Mouse (Mus musculus): Measurements from ENCODE around the gene Fbxl19. TPM values are rescaled to one million over a fixed set of nuclear protein-coding genes. Genes with fewer than 3 reads are reported as not detected.
A peak's percentile ranks its signal among the peaks of the same experiment; 100 is the strongest.

Gene Fbxl19
- total RNA-seq, 2 experiments from 2014 or later = 12.2 to 14.2 TPM

GRCm38 (mm10) chr7:127797076-127797845 is 52.9 kb downstream of the Fbxl19 start:
- no peak for ATAC-seq (replicated peaks; ENCODE audit: low FRiP score, low TSS enrichment, poor library complexity, severe bottlenecking)

- no peak for ATAC-seq (replicated peaks; ENCODE audit: low FRiP score, low TSS enrichment, poor library complexity, severe bottlenecking)
Measured at GRCm38 (mm10) chr7:127798591-127798990, 54.2 kb downstream of the Fbxl19 start.

- ATAC-seq (replicated peaks; ENCODE audit: low FRiP score, low TSS enrichment, poor library complexity, severe bottlenecking) = no peak
Measured at GRCm38 (mm10) chr7:127799211-127799610, 54.9 kb downstream of the Fbxl19 start.

- no peak for ATAC-seq (replicated peaks; ENCODE audit: low FRiP score, low TSS enrichment, poor library complexity, severe bottlenecking)
Measured at GRCm38 (mm10) chr7:127799738-127800137, 55.4 kb downstream of the Fbxl19 start.

GRCm38 (mm10) chr7:127800435-127801009 is 56.2 kb downstream of the Fbxl19 start, which contains the start of gene Hsd3b7:
TSS of gene Hsd3b7 (plus strand) at chr7:127800604.
- peak; percentile 45 for ATAC-seq (replicated peaks; ENCODE audit: low FRiP score, low TSS enrichment, poor library complexity, severe bottlenecking)

- ATAC-seq (replicated peaks; ENCODE audit: low FRiP score, low TSS enrichment, poor library complexity, severe bottlenecking) = no peak
Measured at GRCm38 (mm10) chr7:127801010-127801621, 56.8 kb downstream of the Fbxl19 start.

- ATAC-seq (replicated peaks; ENCODE audit: low FRiP score, low TSS enrichment, poor library complexity, severe bottlenecking) = no peak
Measured at GRCm38 (mm10) chr7:127802313-127802712, 58.0 kb downstream of the Fbxl19 start.

- no peak for ATAC-seq (replicated peaks; ENCODE audit: low FRiP score, low TSS enrichment, poor library complexity, severe bottlenecking)
Measured at GRCm38 (mm10) chr7:127808821-127809220, 64.5 kb downstream of the Fbxl19 start.

- no peak for ATAC-seq (replicated peaks; ENCODE audit: low FRiP score, low TSS enrichment, poor library complexity, severe bottlenecking)
Measured at GRCm38 (mm10) chr7:127809846-127810245, 65.5 kb downstream of the Fbxl19 start.

GRCm38 (mm10) chr7:127810650-127811049 is 66.3 kb downstream of the Fbxl19 start:
- no peak for ATAC-seq (replicated peaks; ENCODE audit: low FRiP score, low TSS enrichment, poor library complexity, severe bottlenecking)

GRCm38 (mm10) chr7:127811240-127811639 is 66.9 kb downstream of the Fbxl19 start:
- ATAC-seq (replicated peaks; ENCODE audit: low FRiP score, low TSS enrichment, poor library complexity, severe bottlenecking) = no peak

GRCm38 (mm10) chr7:127812292-127812691 is 67.9 kb downstream of the Fbxl19 start:
- no peak for ATAC-seq (replicated peaks; ENCODE audit: low FRiP score, low TSS enrichment, poor library complexity, severe bottlenecking)

GRCm38 (mm10) chr7:127813821-127814220 is 69.5 kb downstream of the Fbxl19 start:
- ATAC-seq (replicated peaks; ENCODE audit: low FRiP score, low TSS enrichment, poor library complexity, severe bottlenecking) = no peak

GRCm38 (mm10) chr7:127814241-127814921 is 70.0 kb downstream of the Fbxl19 start:
- no peak for ATAC-seq (replicated peaks; ENCODE audit: low FRiP score, low TSS enrichment, poor library complexity, severe bottlenecking)

GRCm38 (mm10) chr7:127815116-127815665 is 70.8 kb downstream of the Fbxl19 start:
- ATAC-seq (replicated peaks; ENCODE audit: low FRiP score, low TSS enrichment, poor library complexity, severe bottlenecking) = no peak

GRCm38 (mm10) chr7:127815954-127816821 is 71.8 kb downstream of the Fbxl19 start:
- peak; percentile 85 for ATAC-seq (replicated peaks; ENCODE audit: low FRiP score, low TSS enrichment, poor library complexity, severe bottlenecking)

- no peak for ATAC-seq (replicated peaks; ENCODE audit: low FRiP score, low TSS enrichment, poor library complexity, severe bottlenecking)
Measured at GRCm38 (mm10) chr7:127817053-127817452, 72.7 kb downstream of the Fbxl19 start.

GRCm38 (mm10) chr7:127817776-127818175 is 73.4 kb downstream of the Fbxl19 start:
- no peak for ATAC-seq (replicated peaks; ENCODE audit: low FRiP score, low TSS enrichment, poor library complexity, severe bottlenecking)

All from megakaryocyte-erythroid progenitor cell, adult 5-6 weeks (primary cell).